In the genomic region with DNA sequence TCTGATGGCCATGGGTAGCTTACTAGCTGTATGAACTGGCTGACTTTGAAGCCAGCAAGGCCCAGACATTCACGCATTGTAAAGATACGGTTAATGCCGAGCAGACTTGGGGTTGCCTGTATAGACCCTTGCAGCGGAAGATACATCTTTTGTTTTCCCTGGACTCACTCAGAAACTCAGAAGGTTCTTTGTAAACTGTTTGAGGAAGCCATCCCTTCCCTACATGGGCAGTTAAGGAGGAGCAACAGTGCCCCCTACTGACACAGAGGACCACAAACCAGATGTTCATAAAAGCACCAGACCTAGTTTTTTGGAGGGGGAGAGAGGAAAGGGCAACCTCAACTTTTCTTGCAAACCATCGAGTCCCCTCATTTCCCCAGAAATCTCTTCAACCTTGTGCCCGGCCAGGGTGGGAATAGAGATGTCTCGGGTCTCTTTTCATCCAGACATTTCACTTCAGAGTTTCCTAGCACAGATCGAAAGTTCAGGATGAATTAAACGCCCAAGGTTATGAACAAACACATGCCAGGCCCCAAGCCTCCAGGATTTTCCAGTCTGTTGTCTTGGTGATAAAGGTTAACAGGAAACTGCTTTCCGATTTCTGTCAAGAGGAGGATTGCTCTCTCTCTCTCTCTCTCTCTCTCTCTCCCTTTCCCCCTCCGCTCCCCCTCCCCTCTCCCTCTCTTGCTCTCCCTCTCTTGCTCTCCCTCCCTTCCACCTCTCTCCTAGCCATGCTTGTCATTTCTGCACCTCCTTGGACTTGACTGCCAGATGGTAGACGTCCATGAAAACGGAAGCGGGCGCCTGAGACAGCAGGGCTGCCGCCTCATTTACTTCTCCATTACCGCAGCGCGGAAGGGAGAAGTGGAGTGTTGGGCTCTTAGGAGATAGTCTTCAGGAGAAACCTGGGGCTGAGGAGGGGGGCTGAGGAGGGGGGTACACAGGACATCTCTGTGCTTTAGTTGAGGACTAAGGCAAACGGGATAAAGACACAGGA, we compare ENCODE assay signal across 7 mouse cellular contexts.
DNase-seq lines count a peak whose midpoint lies in the region; ATAC-seq and TF ChIP-seq lines count a peak whose summit lies in the region.

No protein-coding gene starts in this region.

- H3K4me3 ChIP-seq in left cerebral cortex, adult 2 months: no peak overlapping the region

- ATAC-seq in megakaryocyte, adult 5-6 weeks (ENCODE audit: poor library complexity, severe bottlenecking): peak; percentile 90

- TF ChIP-seq CTCF in left cerebral cortex, adult 2 months (IDR thresholded peaks at IDR 0.05): peak; percentile 86

- H3K27ac ChIP-seq in left cerebral cortex, adult 2 months: peak overlapping the region; percentile 28; the same call in 1 of the 2 replicates

- intact Hi-C loops in left cerebral cortex, adult 2 months (cut with DNase I): loop anchor here (1.0 to 10.0 kb wide), 6 partner anchors 90 to 948 kb away; no protein-coding TSS in a partner anchor

- DNase-seq in ZHBTc4 (ENCODE audit: low read depth, low spot score): peak; percentile 82
- DNase-seq in cerebellum, postnatal 4 days (ENCODE audit: low spot score in 2 of 2): peak; percentile 41 to 69
- peak; percentile 73 for DNase-seq in gastrocnemius, postnatal 10 days
- DNase-seq in hindlimb bud, embryonic 11.5 days (ENCODE audit: extremely low spot score, low read depth, low spot score): peak; percentile 72
- DNase-seq in left cerebral cortex, adult 2 months (ENCODE audit: extremely low spot score in 1 of 2, low spot score in 2 of 2): peak; percentile 72 to 76
- peak; percentile 70 for DNase-seq in right cerebral cortex, postnatal 14 days
